Mouse (Mus musculus) testis, adult 2 months (tissue): ENCODE measurements around the gene Daam2.

Experiments used
- CTCF ChIP-seq: fragments of 200-500 bp; IDR thresholded peaks from 2 replicates; pipeline ENCODE4 v1.5.1; 2012; ENCODE audit warnings: low read depth, mild to moderate bottlenecking, inconsistent platforms, low read length, moderate library complexity; ENCODE audit not compliant: control insufficient read depth, insufficient read depth, insufficient replicate concordance
- POLR2A ChIP-seq: fragments of 200-500 bp; IDR thresholded peaks from 2 replicates; pipeline ENCODE4 v1.6.1; 2012; ENCODE audit warnings: low read depth, mild to moderate bottlenecking, inconsistent platforms, low read length, moderate library complexity; ENCODE audit not compliant: control insufficient read depth

DNA sequence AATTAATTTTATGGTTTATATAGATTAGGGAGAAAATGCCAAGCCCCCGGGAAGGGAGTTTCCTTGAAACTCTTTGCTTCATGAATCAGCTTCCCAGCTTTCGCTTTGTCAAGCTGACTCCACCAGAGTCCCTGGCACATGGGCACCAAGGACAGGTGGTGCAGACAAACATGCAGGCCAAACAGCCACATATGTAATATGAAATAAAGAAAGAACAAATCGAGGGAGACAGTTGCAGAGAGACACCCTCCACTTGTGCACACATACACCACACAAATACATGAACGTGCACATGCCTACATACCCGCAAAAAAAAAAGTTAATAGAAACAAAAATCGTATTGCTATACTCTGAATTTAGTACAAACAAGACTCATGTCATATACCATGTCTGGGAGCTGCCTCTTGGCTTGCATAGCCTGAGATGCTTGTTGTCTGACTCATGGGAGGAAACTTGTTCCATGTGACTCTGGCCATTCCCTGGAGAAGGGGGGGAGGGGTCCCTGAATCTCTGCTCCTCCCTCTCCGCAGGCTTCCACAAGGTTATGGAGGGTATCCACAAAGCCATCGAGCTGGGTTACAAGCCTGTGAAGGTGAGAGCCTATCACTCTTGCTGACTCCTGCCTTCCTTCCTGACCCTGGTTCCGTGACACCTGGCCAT, 115.4 kb downstream of the Daam2 start:
- TF ChIP-seq CTCF (no peak), POLR2A (no peak)
